Mouse (Mus musculus): ENCODE data around the gene Arl15.
A peak's percentile ranks its signal among the peaks of the same experiment; 100 is the strongest.

Arl15 gene

DNA sequence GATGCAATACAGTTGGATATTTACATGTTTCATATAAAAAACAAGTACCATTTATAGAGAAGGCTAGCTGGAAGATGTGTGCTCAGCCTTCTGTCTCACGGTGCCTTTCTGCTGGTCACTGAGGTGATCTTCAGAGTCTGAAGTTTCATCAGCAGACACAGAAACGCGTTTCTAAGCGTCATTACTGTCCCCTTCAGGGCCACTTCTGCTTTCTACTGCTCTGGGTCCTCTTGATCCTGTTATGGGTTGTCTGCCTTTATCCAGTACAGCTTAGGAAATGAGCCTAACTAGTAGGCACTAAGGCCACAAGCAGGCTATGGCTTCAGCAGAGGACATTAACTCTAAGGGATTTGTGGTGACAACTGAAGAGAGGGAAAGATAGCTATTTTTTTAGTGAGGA, 5.9 kb downstream of the Arl15 start:
- no peak for DNase-seq (ENCODE audit: low read depth, low spot score)

GRCm38 (mm10) chr13:113802571-113802970, 8.3 kb downstream of the Arl15 start:
- no peak for DNase-seq (ENCODE audit: low read depth, low spot score)

DNA sequence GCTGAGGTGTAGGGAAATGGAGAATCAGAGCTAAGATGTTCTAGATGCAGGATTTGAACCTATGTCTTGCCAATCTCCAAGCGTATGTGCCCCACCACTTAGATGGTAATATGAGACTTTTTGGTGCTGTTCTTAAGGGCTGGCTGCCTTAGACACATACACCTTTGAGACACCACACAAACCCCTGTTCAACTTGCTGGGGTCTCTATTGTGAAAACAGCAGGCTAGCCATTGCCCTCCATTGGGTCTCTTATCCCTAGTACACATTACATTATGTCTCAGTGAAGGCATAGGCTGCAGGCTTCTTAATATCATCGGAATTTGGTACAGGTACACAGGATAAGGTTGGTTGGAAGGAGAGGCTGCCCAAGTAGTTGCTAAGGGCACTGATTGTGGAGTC, 16.8 kb downstream of the Arl15 start:
- DNase-seq (ENCODE audit: low read depth, low spot score), result no peak

DNA sequence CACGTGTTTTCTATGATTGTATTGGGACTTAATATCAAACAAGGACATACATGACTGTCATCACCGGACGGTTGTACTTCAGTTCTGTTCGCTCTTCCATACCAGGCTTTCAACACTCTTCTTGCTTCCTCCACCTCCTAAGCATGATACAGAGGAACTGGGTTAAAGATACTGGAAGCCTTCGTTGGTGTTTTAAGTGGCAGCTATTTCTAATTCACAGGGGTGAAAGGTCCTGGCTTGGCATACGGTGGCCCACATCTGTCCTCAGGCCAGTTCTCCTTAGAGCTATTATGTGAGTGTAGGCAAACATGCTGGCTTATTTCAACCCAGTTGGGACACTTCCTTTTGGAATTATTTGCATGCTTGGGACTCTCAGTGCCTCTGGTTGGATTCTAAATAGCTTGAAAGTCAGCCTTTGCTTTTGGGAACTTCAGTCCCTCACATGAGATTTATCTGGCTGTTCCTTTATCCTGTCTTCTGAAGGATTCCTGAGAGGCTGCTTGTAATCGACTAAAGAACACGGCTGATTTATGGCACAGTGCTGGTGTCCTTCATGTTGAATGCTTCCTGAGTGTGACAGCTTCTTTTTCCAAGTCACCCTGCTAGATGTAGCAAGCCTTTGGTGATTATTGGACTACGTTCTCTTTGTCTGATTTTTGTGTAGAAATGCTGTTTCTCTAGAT, 17.7 kb downstream of the Arl15 start:
- peak; percentile 13 for DNase-seq (ENCODE audit: low read depth, low spot score)

DNA sequence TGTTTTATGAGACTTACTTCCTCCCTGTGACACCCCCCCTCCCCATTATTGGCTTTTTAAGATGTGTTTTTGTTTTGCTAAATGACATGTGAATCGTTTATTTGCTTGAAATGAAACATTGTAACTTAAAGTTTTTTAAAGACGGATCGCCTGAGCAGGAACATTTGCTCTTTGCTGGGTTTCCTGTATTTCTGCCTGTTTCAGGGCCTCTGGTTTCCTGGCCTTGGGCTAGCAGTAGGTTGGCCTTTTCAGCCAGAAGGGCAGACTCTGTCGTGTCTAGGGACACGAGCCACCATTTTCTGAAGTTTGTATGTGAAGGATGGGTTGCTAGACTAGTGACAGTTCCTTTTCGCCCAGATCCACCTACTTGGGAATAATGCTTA, 18.3 kb downstream of the Arl15 start:
- no peak for DNase-seq (ENCODE audit: low read depth, low spot score)

DNA sequence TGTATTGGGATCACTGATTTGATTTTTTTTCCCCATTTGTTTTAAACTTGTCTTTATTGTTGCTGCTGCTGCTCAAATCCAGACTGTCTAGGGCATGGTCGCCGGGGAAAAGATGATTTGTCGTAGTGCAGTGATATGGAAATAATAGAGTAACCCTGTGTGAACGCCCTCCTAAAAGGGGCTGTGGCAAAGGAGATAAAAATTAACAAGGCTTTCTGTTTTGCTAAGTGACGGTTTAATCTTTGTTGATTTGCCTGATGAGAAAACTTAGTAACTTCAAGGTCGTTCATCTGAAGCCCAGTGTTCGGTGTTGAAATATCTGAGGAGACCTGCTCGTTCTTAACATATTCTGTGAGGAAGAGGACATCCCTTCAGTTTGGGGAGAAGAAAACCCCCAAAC, 19.8 kb downstream of the Arl15 start:
- no peak for DNase-seq (ENCODE audit: low read depth, low spot score)

DNA sequence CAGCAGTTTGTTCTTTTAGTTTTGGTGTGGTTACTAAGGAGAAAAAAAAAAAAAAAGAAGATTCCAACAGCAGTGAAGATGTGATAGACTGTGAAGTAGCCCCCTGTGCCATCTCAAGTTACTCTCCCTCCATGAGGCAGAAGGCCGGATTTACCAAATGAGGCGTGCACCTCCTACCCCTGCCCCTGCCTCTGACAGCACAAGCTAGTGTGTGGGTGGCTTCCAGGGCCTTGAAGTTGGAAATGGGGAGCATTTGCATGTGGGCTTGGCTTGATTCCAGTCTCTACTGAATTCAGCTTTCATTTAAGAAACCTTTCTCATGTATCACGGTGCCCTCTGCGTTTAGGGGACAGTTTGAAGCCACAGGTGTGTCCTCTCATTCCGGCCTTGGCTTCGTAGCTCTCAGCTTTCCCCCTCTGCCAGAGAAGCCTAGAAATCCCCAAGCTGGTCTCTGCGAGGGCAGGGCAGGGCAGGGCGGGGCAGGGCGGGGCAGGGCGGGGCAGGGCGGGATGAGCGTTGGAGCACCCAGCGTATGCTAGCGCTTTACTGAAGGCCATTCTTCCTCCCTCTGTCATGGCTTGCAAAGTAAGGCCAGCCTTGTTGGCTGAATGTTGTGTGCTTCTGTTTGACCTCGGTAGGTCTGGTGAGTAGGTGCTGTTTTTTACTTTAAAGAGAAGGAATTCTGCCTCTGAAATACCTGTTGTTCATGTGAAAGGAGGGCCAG, 21.6 kb downstream of the Arl15 start:
- DNase-seq (ENCODE audit: low read depth, low spot score), result no peak

DNA sequence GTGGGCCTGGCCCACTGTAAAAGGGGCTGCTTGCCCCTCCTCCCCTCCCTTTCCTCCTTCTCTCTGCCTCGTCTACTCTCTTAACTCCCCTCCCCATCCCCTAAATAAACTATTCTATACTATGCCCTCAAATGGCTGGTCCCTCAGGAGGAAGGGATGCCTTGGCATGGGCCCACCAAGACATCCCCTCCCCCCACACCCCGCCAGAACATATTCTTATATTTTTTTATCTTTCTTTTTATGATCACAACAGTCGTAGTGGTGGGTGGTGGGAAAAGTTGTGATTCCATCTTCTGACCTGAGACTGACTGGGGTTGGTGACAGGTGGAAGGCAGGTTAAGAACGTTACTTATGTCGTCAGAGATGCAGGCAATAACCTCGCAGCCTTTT, 22.1 kb downstream of the Arl15 start:
- no peak for DNase-seq (ENCODE audit: low read depth, low spot score)

- no peak for DNase-seq (ENCODE audit: low read depth, low spot score)
Measured at GRCm38 (mm10) chr13:113819006-113819405, 24.7 kb downstream of the Arl15 start.

GRCm38 (mm10) chr13:113820176-113820575, 25.9 kb downstream of the Arl15 start:
- no peak for DNase-seq (ENCODE audit: low read depth, low spot score)

GRCm38 (mm10) chr13:113821891-113822290, 27.6 kb downstream of the Arl15 start:
- DNase-seq (ENCODE audit: low read depth, low spot score), result no peak

- DNase-seq (ENCODE audit: low read depth, low spot score), result no peak
Measured at GRCm38 (mm10) chr13:113824027-113824426, 29.7 kb downstream of the Arl15 start.

- no peak for DNase-seq (ENCODE audit: low read depth, low spot score)
Measured at GRCm38 (mm10) chr13:113828633-113829032, 34.3 kb downstream of the Arl15 start.

DNA sequence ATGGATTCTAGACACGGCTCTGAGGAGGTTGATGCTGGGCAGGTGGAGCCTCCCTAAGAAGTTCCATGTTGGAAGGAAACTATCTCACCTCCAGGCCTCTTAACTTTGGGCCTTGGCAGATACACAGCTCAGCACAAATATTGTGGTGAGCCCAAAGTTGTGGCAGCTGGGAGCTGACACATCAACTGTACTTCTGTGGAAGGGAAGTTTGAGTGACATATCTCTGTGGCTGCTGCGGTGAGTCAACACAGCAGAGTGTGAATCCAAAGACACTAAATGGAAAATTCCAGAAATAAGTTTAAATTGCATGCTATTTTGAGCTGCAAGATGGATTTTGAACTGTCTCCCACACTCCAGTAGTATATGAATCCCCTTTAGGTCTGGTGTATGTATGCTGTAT, 34.8 kb downstream of the Arl15 start:
- no peak for DNase-seq (ENCODE audit: low read depth, low spot score)

- DNase-seq (ENCODE audit: low read depth, low spot score), result no peak
Measured at GRCm38 (mm10) chr13:113830805-113831204, 36.5 kb downstream of the Arl15 start.

GRCm38 (mm10) chr13:113832947-113833346, 38.6 kb downstream of the Arl15 start:
- no peak for DNase-seq (ENCODE audit: low read depth, low spot score)

- no peak for DNase-seq (ENCODE audit: low read depth, low spot score)
Measured at GRCm38 (mm10) chr13:113835921-113836320, 41.6 kb downstream of the Arl15 start.

DNA sequence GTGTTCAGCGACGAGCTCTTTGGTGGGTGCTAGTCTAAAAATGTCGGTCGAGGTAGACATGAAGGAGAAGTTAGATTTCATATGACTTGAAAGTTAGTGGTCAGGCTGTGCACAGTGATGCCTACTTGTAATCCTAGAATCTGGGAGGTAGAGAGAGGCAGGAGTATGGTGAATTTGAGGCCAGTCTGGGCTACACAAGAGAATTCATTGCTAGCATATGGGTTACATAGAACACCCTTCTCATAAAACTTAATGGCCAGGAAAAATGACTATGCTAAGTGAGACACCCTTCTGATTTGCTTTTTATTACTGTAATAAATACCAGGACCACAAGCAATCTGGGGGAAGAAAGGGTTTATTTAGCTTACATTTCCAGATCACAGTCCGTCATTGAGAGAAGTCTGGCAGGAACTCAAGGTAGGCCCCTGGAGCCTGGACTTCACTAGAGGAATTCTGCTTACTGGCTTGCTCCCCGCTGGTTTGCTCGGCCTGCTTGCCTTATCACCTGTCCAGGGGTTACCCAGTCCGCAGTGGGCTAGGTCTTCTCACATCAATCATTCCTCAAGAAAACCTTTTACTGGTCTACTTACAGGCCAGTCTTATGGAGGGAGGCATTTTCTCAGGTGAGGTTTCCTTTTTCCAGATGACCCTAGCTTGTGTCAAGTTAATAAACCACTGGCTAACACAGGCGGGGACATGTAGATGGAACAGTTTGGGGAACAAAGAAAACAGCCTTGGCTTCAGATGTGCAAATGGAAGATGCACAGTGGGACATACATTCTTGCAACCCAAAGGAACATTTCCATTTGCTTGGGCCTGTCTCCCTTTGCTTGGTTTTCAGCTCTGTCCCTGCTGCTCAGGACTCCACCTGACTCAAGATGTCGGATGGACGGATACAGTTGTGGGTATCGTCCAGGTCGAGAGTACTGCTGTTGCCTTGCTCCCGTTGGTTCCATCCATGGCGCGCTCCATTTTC, 44.6 kb downstream of the Arl15 start:
- DNase-seq (ENCODE audit: low read depth, low spot score), result no peak

DNA sequence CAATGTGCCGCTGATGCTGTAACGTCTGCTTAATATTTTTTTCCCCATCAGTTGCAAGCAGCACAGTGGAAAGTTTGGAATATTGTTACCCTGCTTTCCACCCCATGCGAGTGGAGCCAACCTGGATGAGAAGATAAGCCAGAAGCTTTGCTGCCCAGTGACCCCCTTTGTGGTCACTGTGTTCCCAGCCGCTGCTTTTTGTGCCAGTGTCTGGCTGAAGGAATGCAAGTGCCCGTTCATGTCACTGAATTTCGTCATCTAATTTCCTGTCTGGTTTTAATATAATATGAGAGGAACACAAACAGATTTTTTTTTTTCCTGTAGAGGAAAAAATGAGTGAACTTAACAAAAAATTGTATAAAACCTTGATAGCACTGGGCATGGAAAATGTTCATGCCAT, 46.1 kb downstream of the Arl15 start:
- no peak for DNase-seq (ENCODE audit: low read depth, low spot score)

GRCm38 (mm10) chr13:113842411-113843309, 48.4 kb downstream of the Arl15 start:
- DNase-seq (ENCODE audit: low read depth, low spot score), result no peak

DNA sequence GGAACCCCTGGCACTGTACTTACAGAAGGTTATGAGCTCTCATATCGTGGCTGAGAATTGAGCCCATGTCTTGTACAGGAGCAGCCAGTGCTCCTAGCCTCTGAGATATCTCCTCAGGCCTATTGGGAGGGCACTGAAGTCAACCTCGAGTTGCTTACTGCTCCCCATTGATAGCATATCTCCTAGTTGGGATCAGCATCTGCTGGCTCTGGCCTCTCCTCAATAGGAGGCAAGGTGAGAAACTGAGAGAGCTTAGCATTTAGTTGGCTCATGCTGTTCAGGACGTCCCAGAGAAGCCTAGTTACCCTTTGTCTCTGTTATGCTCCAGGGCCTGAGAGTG, 49.0 kb downstream of the Arl15 start:
- no peak for DNase-seq (ENCODE audit: low read depth, low spot score)

Measured in forelimb bud, embryonic 11.5 days (tissue).